Mouse (Mus musculus) small intestine, adult 2 months (tissue): ENCODE measurements at regions not wholly inside any gene's neighbourhood (a gene's known extent, or its start where the extent isn't known, plus 50 kb on each side); places are given as distances from the start of the nearest gene placed in this dataset.

Experiments
- CTCF ChIP-seq: fragments of 200-500 bp; IDR thresholded peaks from 2 replicates; pipeline ENCODE4 v1.5.1; 2012; ENCODE audit warnings: low read depth, mild to moderate bottlenecking, control low read depth, inconsistent platforms, low read length, moderate library complexity, mixed read lengths; ENCODE audit not compliant: insufficient replicate concordance, insufficient read length; ENCODE audit errors: extremely low read depth
- POLR2A ChIP-seq: fragments of 200-500 bp; IDR thresholded peaks from 2 replicates; pipeline ENCODE4 v1.6.1; 2012; ENCODE audit warnings: low read depth, mild to moderate bottlenecking, control low read depth, inconsistent platforms, low read length, moderate library complexity

- TF ChIP-seq CTCF (no peak), POLR2A (no peak)
Observed at GRCm38 (mm10) chr14:68285546-68285945, 1008.6 kb downstream of the Synb start.
